Mouse (Mus musculus): ENCODE data around the gene Hoxb6. TPM values are rescaled to one million over a fixed set of nuclear protein-coding genes. Genes with fewer than 3 reads are reported as not detected.

The Hoxb6 gene
- polyA plus RNA-seq, 1 experiment from 2014 or later = 87.2 TPM

GRCm38 (mm10) chr11:96321846-96322245 lies 29.6 kb downstream of the Hoxb6 start:
- peak; percentile 51 for DNase-seq (ENCODE audit: low spot score)
- H3K27ac ChIP-seq (ENCODE audit: low read depth, low read length) = peak overlapping the region; percentile 100
- H3K4me1 ChIP-seq (ENCODE audit: control insufficient read depth, insufficient read depth, low read length) = peaks cover 29% of the 10 kb centered on the region
- H3K9ac ChIP-seq (ENCODE audit: low read length) = peak overlapping the region; percentile 100
- H3K27me3 ChIP-seq (ENCODE audit: control insufficient read depth, insufficient read depth, low read length) = no peaks in the 10 kb centered on the region
- no peak for ATAC-seq (ENCODE audit: insufficient read depth, low FRiP score, low TSS enrichment)
- no peaks in the 10 kb centered on the region for H3K9me3 ChIP-seq (ENCODE audit: control insufficient read depth, low read length)
- peak overlapping the region; percentile 100 for H3K4me2 ChIP-seq (ENCODE audit: low read depth)
- WGBS = 4% methylated on average over 5 of the region's 5 CpGs
- H3K4me3 ChIP-seq (ENCODE audit: low read depth, low read length) = peak overlapping the region; percentile 96
- H3K36me3 ChIP-seq (ENCODE audit: control insufficient read depth, insufficient read depth, low read length) = peaks cover 2% of the 10 kb centered on the region; the same call in 1 of the 2 replicates

GRCm38 (mm10) chr11:96322738-96323137 lies 30.5 kb downstream of the Hoxb6 start:
- H3K27ac ChIP-seq (ENCODE audit: low read depth, low read length) = peak overlapping the region; percentile 100
- H3K4me1 ChIP-seq (ENCODE audit: control insufficient read depth, insufficient read depth, low read length) = peaks cover 35% of the 10 kb centered on the region
- H3K27me3 ChIP-seq (ENCODE audit: control insufficient read depth, insufficient read depth, low read length) = no peaks in the 10 kb centered on the region
- H3K36me3 ChIP-seq (ENCODE audit: control insufficient read depth, insufficient read depth, low read length) = peaks cover 2% of the 10 kb centered on the region; the same call in 1 of the 2 replicates
- ATAC-seq (ENCODE audit: insufficient read depth, low FRiP score, low TSS enrichment) = no peak
- peak overlapping the region; percentile 96 for H3K4me3 ChIP-seq (ENCODE audit: low read depth, low read length)
- peak; percentile 65 for DNase-seq (ENCODE audit: low spot score)
- peak overlapping the region; percentile 100 for H3K4me2 ChIP-seq (ENCODE audit: low read depth)
- peak overlapping the region; percentile 100 for H3K9ac ChIP-seq (ENCODE audit: low read length)
- H3K9me3 ChIP-seq (ENCODE audit: control insufficient read depth, low read length) = no peaks in the 10 kb centered on the region
- 3% methylated on average over 6 of the region's 6 CpGs for WGBS

- H3K4me2 ChIP-seq (ENCODE audit: low read depth) = peak within 1 kb of the TSS; percentile 100
- peak within 1 kb of the TSS; percentile 100 for H3K9ac ChIP-seq (ENCODE audit: low read length)
- no peak for ATAC-seq (ENCODE audit: insufficient read depth, low FRiP score, low TSS enrichment)
- no peaks in the 10 kb centered on the region for H3K9me3 ChIP-seq (ENCODE audit: control insufficient read depth, low read length)
- DNase-seq (ENCODE audit: low spot score) = no peak
- H3K27ac ChIP-seq (ENCODE audit: low read depth, low read length) = peak within 1 kb of the TSS; percentile 100
- H3K4me1 ChIP-seq (ENCODE audit: control insufficient read depth, insufficient read depth, low read length) = peaks cover 36% of the 10 kb centered on the region
- peak within 1 kb of the TSS; percentile 96 for H3K4me3 ChIP-seq (ENCODE audit: low read depth, low read length)
- H3K36me3 ChIP-seq (ENCODE audit: control insufficient read depth, insufficient read depth, low read length) = peaks cover 2% of the 10 kb centered on the region; the same call in 1 of the 2 replicates
- H3K27me3 ChIP-seq (ENCODE audit: control insufficient read depth, insufficient read depth, low read length) = no peaks in the 10 kb centered on the region
- WGBS = 3% methylated on average over 10 of the region's 10 CpGs
Observed at GRCm38 (mm10) chr11:96323154-96323553, 30.9 kb downstream of the Hoxb6 start, which contains the start of gene Hoxb3. TSS of gene Hoxb3 (plus strand) at chr11:96323326.

GRCm38 (mm10) chr11:96324125-96324524 lies 31.8 kb downstream of the Hoxb6 start:
- H3K27me3 ChIP-seq (ENCODE audit: control insufficient read depth, insufficient read depth, low read length) = no peaks in the 10 kb centered on the region
- H3K4me1 ChIP-seq (ENCODE audit: control insufficient read depth, insufficient read depth, low read length) = peaks cover 42% of the 10 kb centered on the region
- H3K9me3 ChIP-seq (ENCODE audit: control insufficient read depth, low read length) = no peaks in the 10 kb centered on the region
- DNase-seq (ENCODE audit: low spot score) = peak; percentile 64
- H3K4me3 ChIP-seq (ENCODE audit: low read depth, low read length) = peak overlapping the region; percentile 96
- peak overlapping the region; percentile 100 for H3K9ac ChIP-seq (ENCODE audit: low read length)
- ATAC-seq (ENCODE audit: insufficient read depth, low FRiP score, low TSS enrichment) = no peak
- peak overlapping the region; percentile 100 for H3K4me2 ChIP-seq (ENCODE audit: low read depth)
- peaks cover 2% of the 10 kb centered on the region; the same call in 1 of the 2 replicates for H3K36me3 ChIP-seq (ENCODE audit: control insufficient read depth, insufficient read depth, low read length)
- peak overlapping the region; percentile 100 for H3K27ac ChIP-seq (ENCODE audit: low read depth, low read length)
- 0% methylated on average over 5 of the region's 5 CpGs for WGBS

GRCm38 (mm10) chr11:96324965-96325364 lies 32.7 kb downstream of the Hoxb6 start:
- no peak for ATAC-seq (ENCODE audit: insufficient read depth, low FRiP score, low TSS enrichment)
- H3K9ac ChIP-seq (ENCODE audit: low read length) = peak overlapping the region; percentile 100
- peak overlapping the region; percentile 96 for H3K4me3 ChIP-seq (ENCODE audit: low read depth, low read length)
- DNase-seq (ENCODE audit: low spot score) = no peak
- H3K36me3 ChIP-seq (ENCODE audit: control insufficient read depth, insufficient read depth, low read length) = peaks cover 2% of the 10 kb centered on the region; the same call in 1 of the 2 replicates
- whole genome bisulfite sequencing = 3% methylated on average over 8 of the region's 8 CpGs
- H3K27ac ChIP-seq (ENCODE audit: low read depth, low read length) = peak overlapping the region; percentile 100
- H3K4me1 ChIP-seq (ENCODE audit: control insufficient read depth, insufficient read depth, low read length) = peaks cover 48% of the 10 kb centered on the region
- H3K4me2 ChIP-seq (ENCODE audit: low read depth) = peak overlapping the region; percentile 100
- H3K9me3 ChIP-seq (ENCODE audit: control insufficient read depth, low read length) = no peaks in the 10 kb centered on the region
- H3K27me3 ChIP-seq (ENCODE audit: control insufficient read depth, insufficient read depth, low read length) = no peaks in the 10 kb centered on the region

GRCm38 (mm10) chr11:96325747-96326212 lies 33.5 kb downstream of the Hoxb6 start:
- Histone ChIP-seq H3K4me3 (ENCODE audit: low read depth, low read length) (peak overlapping the region; percentile 96), H3K9me3 (ENCODE audit: control insufficient read depth, low read length) (no peaks in the 10 kb centered on the region), H3K27me3 (ENCODE audit: control insufficient read depth, insufficient read depth, low read length) (no peaks in the 10 kb centered on the region), H3K36me3 (ENCODE audit: control insufficient read depth, insufficient read depth, low read length) (peaks cover 4% of the 10 kb centered on the region), H3K27ac (ENCODE audit: low read depth, low read length) (peak overlapping the region; percentile 100), H3K4me2 (ENCODE audit: low read depth) (peak overlapping the region; percentile 100), H3K9ac (ENCODE audit: low read length) (peak overlapping the region; percentile 100), H3K4me1 (ENCODE audit: control insufficient read depth, insufficient read depth, low read length) (peaks cover 54% of the 10 kb centered on the region)
- peak; percentile 66 for DNase-seq (ENCODE audit: low spot score)
- 3% methylated on average over 22 of the region's 22 CpGs for WGBS
- no peak for ATAC-seq (ENCODE audit: insufficient read depth, low FRiP score, low TSS enrichment)

GRCm38 (mm10) chr11:96326705-96327104 lies 34.4 kb downstream of the Hoxb6 start:
- H3K4me3 ChIP-seq (ENCODE audit: low read depth, low read length) = peak overlapping the region; percentile 96
- H3K9me3 ChIP-seq (ENCODE audit: control insufficient read depth, low read length) = no peaks in the 10 kb centered on the region
- ATAC-seq (ENCODE audit: insufficient read depth, low FRiP score, low TSS enrichment) (no peak), DNase-seq (ENCODE audit: low spot score) (no peak)
- H3K4me2 ChIP-seq (ENCODE audit: low read depth) = peak overlapping the region; percentile 100
- H3K9ac ChIP-seq (ENCODE audit: low read length) = peak overlapping the region; percentile 100
- H3K36me3 ChIP-seq (ENCODE audit: control insufficient read depth, insufficient read depth, low read length) = peaks cover 2% of the 10 kb centered on the region; the same call in 1 of the 2 replicates
- H3K4me1 ChIP-seq (ENCODE audit: control insufficient read depth, insufficient read depth, low read length) = peaks cover 59% of the 10 kb centered on the region
- no peaks in the 10 kb centered on the region for H3K27me3 ChIP-seq (ENCODE audit: control insufficient read depth, insufficient read depth, low read length)
- 6% methylated on average over 12 of the region's 12 CpGs for WGBS
- peak overlapping the region; percentile 100 for H3K27ac ChIP-seq (ENCODE audit: low read depth, low read length)

- no peaks in the 10 kb centered on the region for H3K27me3 ChIP-seq (ENCODE audit: control insufficient read depth, insufficient read depth, low read length)
- H3K4me1 ChIP-seq (ENCODE audit: control insufficient read depth, insufficient read depth, low read length) = peaks cover 61% of the 10 kb centered on the region
- peak overlapping the region; percentile 96 for H3K4me3 ChIP-seq (ENCODE audit: low read depth, low read length)
- H3K36me3 ChIP-seq (ENCODE audit: control insufficient read depth, insufficient read depth, low read length) = peaks cover 2% of the 10 kb centered on the region; the same call in 1 of the 2 replicates
- peak overlapping the region; percentile 100 for H3K9ac ChIP-seq (ENCODE audit: low read length)
- H3K4me2 ChIP-seq (ENCODE audit: low read depth) = peak overlapping the region; percentile 100
- peak overlapping the region; percentile 100 for H3K27ac ChIP-seq (ENCODE audit: low read depth, low read length)
- 9% methylated on average over 7 of the region's 7 CpGs for WGBS
- DNase-seq (ENCODE audit: low spot score) (no peak), ATAC-seq (ENCODE audit: insufficient read depth, low FRiP score, low TSS enrichment) (no peak)
- H3K9me3 ChIP-seq (ENCODE audit: control insufficient read depth, low read length) = no peaks in the 10 kb centered on the region
Observed at GRCm38 (mm10) chr11:96327122-96327521, 34.8 kb downstream of the Hoxb6 start.

GRCm38 (mm10) chr11:96327750-96328149 lies 35.5 kb downstream of the Hoxb6 start:
- Histone ChIP-seq H3K9ac (ENCODE audit: low read length) (peak overlapping the region; percentile 100), H3K4me2 (ENCODE audit: low read depth) (peak overlapping the region; percentile 100), H3K27me3 (ENCODE audit: control insufficient read depth, insufficient read depth, low read length) (no peaks in the 10 kb centered on the region), H3K4me1 (ENCODE audit: control insufficient read depth, insufficient read depth, low read length) (peaks cover 61% of the 10 kb centered on the region), H3K36me3 (ENCODE audit: control insufficient read depth, insufficient read depth, low read length) (peaks cover 5% of the 10 kb centered on the region), H3K4me3 (ENCODE audit: low read depth, low read length) (peak overlapping the region; percentile 96), H3K27ac (ENCODE audit: low read depth, low read length) (peak overlapping the region; percentile 100), H3K9me3 (ENCODE audit: control insufficient read depth, low read length) (no peaks in the 10 kb centered on the region)
- WGBS = 11% methylated on average over 5 of the region's 5 CpGs
- DNase-seq (ENCODE audit: low spot score) = peak; percentile 70
- ATAC-seq (ENCODE audit: insufficient read depth, low FRiP score, low TSS enrichment) = 0 out of 2 replicates have a peak, but pooled peaks have one; percentile 27

Data from neural tube, embryonic 11.5 days (tissue).